Mouse (Mus musculus): ENCODE results near the gene Lca5l. TPM values are rescaled to one million over a fixed set of nuclear protein-coding genes. Genes with fewer than 3 reads are reported as not detected.

Lca5l gene
- polyA plus RNA-seq (2017; shearing (Covaris generic)), result not detected

DNA sequence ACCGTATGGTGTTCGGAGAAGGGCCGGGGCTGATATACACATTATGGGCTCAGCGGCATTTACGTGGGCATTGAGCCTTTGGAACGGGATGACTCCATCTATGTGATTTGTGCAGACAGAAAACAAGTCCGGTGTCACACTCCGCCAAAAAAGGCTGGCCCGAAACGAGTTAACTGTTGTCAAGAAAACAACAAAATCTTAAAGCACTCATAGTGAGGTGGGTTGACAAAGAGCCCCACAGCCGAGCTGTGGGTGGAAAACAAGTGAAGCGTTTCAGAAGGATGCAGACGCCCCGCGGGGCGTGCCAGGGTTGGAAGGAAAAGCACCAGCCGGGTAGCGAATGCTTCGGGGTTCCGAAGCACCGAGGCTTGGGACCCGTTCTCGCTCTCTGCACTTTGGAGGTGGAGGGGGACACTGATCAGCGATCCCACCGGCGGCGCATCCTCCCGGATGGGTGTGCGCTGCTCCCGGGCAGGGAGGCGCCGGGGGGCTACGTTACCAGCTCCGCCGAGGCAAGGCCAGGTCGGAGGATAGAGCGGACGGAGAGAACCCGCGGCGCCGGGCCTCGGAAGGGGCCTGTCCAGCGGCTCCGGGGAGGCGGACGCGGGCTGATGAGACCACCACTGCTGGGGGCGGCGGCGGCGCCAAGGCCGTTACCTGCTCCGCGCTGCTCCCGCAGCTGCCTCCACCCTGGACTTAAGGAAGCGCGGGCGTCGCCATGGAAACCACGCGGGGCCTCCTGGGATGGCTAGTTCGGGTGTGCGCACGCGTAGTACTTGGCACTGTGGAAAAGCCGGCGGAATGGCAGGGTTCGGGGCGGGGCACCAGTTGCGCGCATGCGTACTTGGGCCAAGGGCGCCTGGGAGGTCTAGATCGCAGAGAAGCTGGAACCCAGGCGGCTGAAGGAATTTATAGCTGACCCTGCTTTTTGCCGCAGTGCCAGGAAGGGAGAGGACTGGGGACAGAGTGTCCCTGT, at the start of gene Lca5l:
Gene Lca5l, minus strand, starts transcription at position 741 of the 976 bp plus-strand sequence.

DNA sequence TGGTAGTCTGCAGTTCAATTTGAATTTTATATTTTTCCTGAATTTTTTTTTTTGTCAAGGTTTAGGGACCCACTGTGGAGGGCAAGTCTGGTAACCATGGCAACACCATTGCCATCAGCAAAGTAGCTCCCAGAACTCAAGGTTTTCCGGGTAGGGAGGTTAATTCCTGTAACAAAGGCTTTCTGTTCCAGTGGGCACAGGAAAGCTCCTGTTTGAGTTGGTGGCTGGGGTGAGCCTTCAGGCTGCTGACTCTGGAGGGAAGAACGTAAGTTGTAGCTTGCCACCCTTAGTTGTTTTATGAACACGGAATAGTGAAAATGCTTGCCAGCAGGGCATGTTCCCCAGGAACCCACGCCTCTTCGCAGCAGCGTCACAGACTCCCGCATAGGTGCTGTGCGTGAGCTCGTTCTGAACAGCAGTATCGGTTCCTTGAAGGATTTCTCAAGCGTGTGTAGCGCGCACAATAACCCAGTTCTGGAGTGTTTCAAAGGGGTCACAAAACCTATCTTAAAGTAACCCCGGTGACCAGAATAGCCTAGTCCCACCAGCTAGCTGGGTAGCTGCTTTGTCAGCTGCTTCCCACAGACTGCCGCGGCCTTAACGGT, 43.4 kb upstream of the Lca5l start, which contains the start of gene B3galt5:
Gene B3galt5, plus strand, starts transcription at position 436 of the 605 bp plus-strand sequence.

DNA sequence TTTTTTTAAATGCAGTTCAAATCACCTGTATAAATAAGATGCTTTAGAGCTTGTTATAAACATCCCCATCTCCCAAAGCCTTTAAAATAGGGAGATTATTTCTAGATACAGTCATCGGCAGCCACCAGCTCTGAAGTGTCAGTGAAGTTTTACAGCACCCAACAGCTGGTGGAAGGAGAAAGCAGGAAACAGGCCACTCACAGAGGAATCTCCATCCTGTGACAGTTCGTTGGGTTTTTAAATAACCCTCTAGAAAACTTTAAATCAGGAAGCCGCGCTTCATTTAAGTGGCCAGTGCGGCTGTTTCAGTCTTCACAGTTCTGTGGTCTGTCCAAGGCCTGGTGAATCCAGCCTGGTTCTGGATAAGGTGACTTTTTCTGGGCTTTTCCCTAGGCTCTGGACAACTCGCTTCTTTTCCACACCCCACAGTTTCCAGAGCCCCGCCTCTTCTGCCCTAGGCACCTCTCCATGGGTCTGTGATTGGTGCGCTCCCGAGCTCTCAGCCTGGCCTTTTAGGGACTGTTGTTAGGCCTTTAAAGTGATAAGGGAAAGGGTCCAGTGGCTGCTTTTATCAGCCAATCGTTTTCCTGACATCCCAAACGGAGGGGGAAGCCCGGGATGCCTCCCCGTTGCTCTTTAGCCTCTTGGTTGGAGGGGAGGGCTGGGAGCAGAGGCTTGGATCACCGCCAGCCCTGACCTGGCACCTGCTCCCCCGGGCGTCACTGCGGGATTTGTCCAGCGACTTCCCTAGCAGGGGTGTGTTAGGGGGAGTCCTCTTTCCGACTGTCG, 8.0 kb upstream of the Lca5l start, which contains the start of gene Sh3bgr:
Gene Sh3bgr, plus strand, starts transcription at position 538 of the 789 bp plus-strand sequence.

DNA sequence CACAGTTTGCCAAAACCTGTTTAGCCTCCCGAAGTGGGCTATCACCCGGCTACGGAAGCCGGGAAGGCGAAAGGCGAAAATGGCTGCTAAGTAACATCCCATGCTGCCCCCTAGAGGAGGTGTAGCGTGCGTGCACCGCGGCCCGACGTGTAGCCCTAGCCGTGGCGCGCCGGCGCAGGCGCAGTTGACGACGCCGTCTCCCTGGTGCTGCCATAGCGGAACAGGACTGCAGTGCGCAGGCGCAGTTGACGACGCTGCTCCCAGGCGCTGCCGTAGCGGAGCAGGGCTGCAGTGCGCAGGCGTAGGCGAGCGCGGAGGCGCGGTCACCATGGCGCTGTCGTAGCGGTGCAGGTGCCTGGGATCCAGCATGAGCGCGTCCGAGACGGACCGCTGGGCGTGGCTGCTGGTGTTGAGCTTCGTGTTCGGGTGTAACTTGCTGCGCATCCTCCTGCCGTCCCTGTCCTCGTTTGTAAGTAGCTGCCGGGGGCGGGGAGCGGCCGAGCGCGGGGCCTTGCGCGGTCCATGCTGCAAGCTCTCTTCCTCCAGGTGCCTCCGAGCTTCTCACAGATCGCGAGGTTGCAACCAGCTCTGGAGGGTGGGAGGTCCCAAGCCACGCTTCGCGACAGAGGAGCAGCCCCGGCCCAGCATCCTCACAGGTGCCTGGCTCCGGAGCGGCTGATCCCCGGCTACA, 46.8 kb downstream of the Lca5l start, which contains the start of gene Wrb:
Gene Wrb, plus strand, starts transcription at position 298 of the 691 bp plus-strand sequence.

DNA sequence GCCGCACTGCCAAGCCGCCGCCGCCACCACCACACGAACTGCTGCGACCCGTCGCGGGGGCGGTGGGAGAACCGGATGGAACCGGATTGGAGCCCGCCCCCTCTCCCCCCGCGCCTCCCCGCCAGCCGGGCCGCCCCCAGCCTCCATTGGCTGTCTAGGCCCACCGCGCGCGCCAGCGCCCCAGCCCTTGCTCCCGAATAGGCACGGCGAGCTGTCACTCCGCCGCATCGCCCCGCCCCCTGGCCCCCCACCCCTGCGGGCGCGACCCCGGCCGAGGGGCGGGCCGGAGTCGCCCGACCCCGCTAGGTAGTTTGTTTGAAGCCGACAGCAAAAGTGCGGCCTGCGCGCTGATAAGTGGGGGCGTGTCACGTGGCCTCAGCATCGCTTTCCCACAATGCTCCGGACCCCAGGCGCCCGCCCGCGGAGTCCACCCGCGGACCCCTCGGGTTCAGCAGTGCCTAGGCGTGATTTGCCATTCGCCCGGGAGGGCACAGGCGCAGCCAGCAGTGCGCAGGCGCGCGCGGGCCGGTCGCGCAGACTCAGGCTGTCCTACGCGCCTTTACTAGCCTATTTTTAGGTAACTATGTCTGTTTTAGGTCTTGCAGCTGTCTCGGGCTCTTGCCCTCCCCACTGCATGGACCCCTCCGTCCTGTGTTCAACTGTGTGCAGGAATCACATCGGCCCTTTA, 64.3 kb downstream of the Lca5l start, which contains the start of gene Hmgn1:
Gene Hmgn1, minus strand, starts transcription at position 73 of the 688 bp plus-strand sequence.

Other genes starting within 250 kb of the Lca5l start
- gene Psmg1, start 201.3 kb downstream of the Lca5l start, polyA plus RNA-seq (2017; shearing (Covaris generic)), result 65.6 TPM
- gene Brwd1, start 109.7 kb downstream of the Lca5l start, polyA plus RNA-seq (2017; shearing (Covaris generic)), result 25.3 TPM
- 75.4 TPM for gene Hmgn1, start 64.5 kb downstream of the Lca5l start, polyA plus RNA-seq (2017; shearing (Covaris generic))
- gene Wrb, start 46.9 kb downstream of the Lca5l start, polyA plus RNA-seq (2017; shearing (Covaris generic)), result 10.8 TPM
- gene Sh3bgr, start 8.2 kb upstream of the Lca5l start, polyA plus RNA-seq (2017; shearing (Covaris generic)), result not detected
- 1.4 TPM for gene B3galt5, start 43.5 kb upstream of the Lca5l start, polyA plus RNA-seq (2017; shearing (Covaris generic))